Mouse (Mus musculus) ovary, postnatal 14 days (tissue): ENCODE measurements around the gene Enthd1.
A peak's percentile ranks its signal among the peaks of the same experiment; 100 is the strongest.

Experiments used
- DNase-seq: peaks from one replicate; pipeline ENCODE4 v3.0.0; 2022; ENCODE audit warnings: low spot score

Enthd1 gene

GRCm38 (mm10) chr15:80483041-80483705 lies 81.8 kb downstream of the Enthd1 start:
- no peak for DNase-seq

GRCm38 (mm10) chr15:80482348-80482747 lies 82.6 kb downstream of the Enthd1 start:
- DNase-seq, result no peak

GRCm38 (mm10) chr15:80474429-80475002 lies 90.4 kb downstream of the Enthd1 start:
- DNase-seq, result no peak

- DNase-seq, result no peak
Measured at GRCm38 (mm10) chr15:80467876-80468275, 97.1 kb downstream of the Enthd1 start.

GRCm38 (mm10) chr15:80462106-80462505 lies 102.8 kb downstream of the Enthd1 start:
- DNase-seq, result no peak

- DNase-seq, result no peak
Measured at GRCm38 (mm10) chr15:80461446-80461845, 103.5 kb downstream of the Enthd1 start.

GRCm38 (mm10) chr15:80460011-80460410 lies 104.9 kb downstream of the Enthd1 start:
- no peak for DNase-seq

GRCm38 (mm10) chr15:80457984-80458383 lies 107.0 kb downstream of the Enthd1 start:
- no peak for DNase-seq

GRCm38 (mm10) chr15:80454486-80454885 lies 110.5 kb downstream of the Enthd1 start:
- no peak for DNase-seq

- no peak for DNase-seq
Measured at GRCm38 (mm10) chr15:80452425-80452824, 112.5 kb downstream of the Enthd1 start.

- DNase-seq, result no peak
Measured at GRCm38 (mm10) chr15:80445956-80446687, 118.8 kb downstream of the Enthd1 start.

GRCm38 (mm10) chr15:80440195-80440594 lies 124.8 kb downstream of the Enthd1 start:
- no peak for DNase-seq

- no peak for DNase-seq
Measured at GRCm38 (mm10) chr15:80438423-80438822, 126.5 kb downstream of the Enthd1 start.

GRCm38 (mm10) chr15:80437996-80438395 lies 127.0 kb downstream of the Enthd1 start:
- no peak for DNase-seq

- DNase-seq, result no peak
Measured at GRCm38 (mm10) chr15:80436961-80437360, 128.0 kb downstream of the Enthd1 start.

- no peak for DNase-seq
Measured at GRCm38 (mm10) chr15:80430324-80430723, 134.6 kb downstream of the Enthd1 start.

- no peak for DNase-seq
Measured at GRCm38 (mm10) chr15:80418146-80418545, 146.8 kb downstream of the Enthd1 start.

GRCm38 (mm10) chr15:80417066-80417465 lies 147.9 kb downstream of the Enthd1 start:
- DNase-seq, result no peak

- DNase-seq, result no peak
Measured at GRCm38 (mm10) chr15:80415132-80415531, 149.8 kb downstream of the Enthd1 start.

- peak; percentile 25 for DNase-seq
Measured at GRCm38 (mm10) chr15:80413988-80414721, 150.8 kb downstream of the Enthd1 start.

GRCm38 (mm10) chr15:80413070-80413469 lies 151.9 kb downstream of the Enthd1 start:
- no peak for DNase-seq

- no peak for DNase-seq
Measured at GRCm38 (mm10) chr15:80410661-80411060, 154.3 kb downstream of the Enthd1 start.

- DNase-seq, result no peak
Measured at GRCm38 (mm10) chr15:80407873-80408272, 157.1 kb downstream of the Enthd1 start.
